Mouse (Mus musculus) cerebellum, adult 2 months (tissue): ENCODE measurements around the gene Clns1a.

ENCODE experiments used
- CTCF ChIP-seq: fragments of 200-500 bp; IDR thresholded peaks from 2 replicates; pipeline ENCODE4 v1.5.1; 2011; ENCODE audit warnings: low read depth, mild to moderate bottlenecking, control low read depth, low read length, moderate library complexity, borderline replicate concordance; ENCODE audit not compliant: insufficient read depth
- POLR2A ChIP-seq: fragments of 200-500 bp; IDR thresholded peaks from 2 replicates; pipeline ENCODE4 v1.6.1; 2011; ENCODE audit warnings: low read length, control low read depth, borderline replicate concordance; ENCODE audit not compliant: insufficient read depth

DNA sequence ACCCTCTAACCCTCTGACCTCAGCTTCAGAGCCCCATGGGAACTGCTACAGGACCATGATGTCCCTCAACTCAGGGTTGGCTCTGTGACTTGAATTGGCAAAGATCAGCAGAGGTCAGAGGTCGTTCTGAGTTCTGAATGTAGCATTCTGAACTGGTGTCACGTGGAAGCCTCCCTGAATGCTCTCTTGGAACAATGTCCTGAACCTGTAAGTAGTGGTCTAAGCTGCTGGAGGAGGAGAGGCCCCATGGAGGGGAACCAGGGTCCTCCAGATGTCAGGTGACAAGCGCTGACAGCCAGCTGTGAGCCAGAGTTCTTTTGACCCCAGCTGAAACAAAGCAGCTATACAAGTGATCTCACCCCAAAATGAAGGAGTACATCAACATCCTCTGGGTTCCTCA is 34.0 kb downstream of the Clns1a start:
- no peak for TF ChIP-seq CTCF
- TF ChIP-seq POLR2A: no peak
